Mouse (Mus musculus) adrenal gland, adult 2 months (tissue): Measurements from ENCODE around the gene Gm21778. TPM values are rescaled to one million over a fixed set of nuclear protein-coding genes. Genes with fewer than 3 reads are reported as not detected.
"Not testable (repeated sequence)": the region's sequence is repeated elsewhere in the genome, so short reads cannot be mapped to it uniquely, and the experiment has no call there.

Experiments used
- DNase-seq: peaks from one replicate; pipeline ENCODE4 v3.0.0; 2021
- long read RNA-seq: library from polyadenylated mRNA; stranded (forward); transcript quantifications from one replicate; pipeline ENCODE4 v2.0.0, GENCODE M21; 2021
- polyA plus RNA-seq: library from polyadenylated mRNA; depleted of rRNA; stranded (reverse); fragments of >200 nt; gene quantifications from 2 replicates; pipeline ENCODE4 v1.2.3, GENCODE M21; 2012; rRNA removed
- total RNA-seq, 2 experiments: library from RNA; stranded (reverse); gene quantifications; 2 replicates each; pipeline ENCODE4 v1.2.3; 2021

The Gm21778 gene
- total RNA-seq (not detected), polyA plus RNA-seq (not detected in 2 replicates)
- long read RNA-seq: 0 reads

DNA sequence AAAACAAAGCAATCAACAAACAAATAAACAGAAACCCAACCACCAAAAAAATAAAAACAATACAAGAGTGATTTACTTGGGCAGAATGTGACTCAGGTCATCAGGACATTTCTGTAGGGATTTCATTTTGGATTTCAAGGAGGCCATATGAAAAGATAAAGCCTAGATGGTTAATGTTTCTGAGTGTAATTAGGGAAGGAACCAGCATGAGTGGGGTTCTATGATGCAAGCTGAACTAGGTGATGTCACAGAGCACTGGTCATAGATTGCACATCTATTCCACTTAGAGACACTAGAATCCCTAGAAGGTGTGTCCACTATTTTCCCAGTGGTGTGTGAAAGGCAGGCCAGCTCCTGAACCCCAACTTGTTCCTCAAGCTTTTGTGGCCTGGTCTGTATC lies at the start of gene Gm21778:
TSS of gene Gm21778 (plus strand) at position 301 of the 400 bp plus-strand sequence.
- DNase-seq: not testable (repeated sequence)

Other genes with a start within 250 kb of the Gm21778 start
- not detected for gene Gm20914, start 216.5 kb upstream of the Gm21778 start, total RNA-seq
- gene Gm20914, start 216.5 kb upstream of the Gm21778 start, polyA plus RNA-seq: not detected in 2 replicates
- not detected for gene Gm28171, start 149.1 kb upstream of the Gm21778 start, total RNA-seq
- not detected in 2 replicates for gene Gm28171, start 149.1 kb upstream of the Gm21778 start, polyA plus RNA-seq